Mouse (Mus musculus) forebrain, embryonic 10.5 days (tissue): ENCODE measurements around the gene Fam185a. TPM values are rescaled to one million over a fixed set of nuclear protein-coding genes. Genes with fewer than 3 reads are reported as not detected.

Source experiments
- DNase-seq: peaks from one replicate; pipeline ENCODE4 v3.0.0-alpha.2; 2017; ENCODE audit warnings: low spot score; ENCODE audit errors: extremely low spot score
- H3K27ac ChIP-seq: fragments of 300-500 bp; sonication (generic); 2 replicates; pipeline ENCODE4 v1.5.1; 2016; ENCODE audit warnings: mild to moderate bottlenecking
- H3K27me3 ChIP-seq: fragments of 300-500 bp; sonication (generic); 2 replicates; pipeline ENCODE4 v1.6.1; 2016; ENCODE audit warnings: mild to moderate bottlenecking; ENCODE audit not compliant: poor library complexity, severe bottlenecking
- H3K36me3 ChIP-seq: fragments of 300-500 bp; sonication (generic); replicated peaks from 2 replicates; pipeline ENCODE4 v1.6.1; 2016; ENCODE audit warnings: mild to moderate bottlenecking, moderate library complexity
- H3K4me1 ChIP-seq: fragments of 300-500 bp; sonication (generic); 2 replicates; pipeline ENCODE4 v1.6.1; 2016
- H3K4me3 ChIP-seq: fragments of 300-500 bp; sonication (generic); 2 replicates; pipeline ENCODE4 v1.5.1; 2016; ENCODE audit warnings: mild to moderate bottlenecking, moderate library complexity
- H3K9me3 ChIP-seq: fragments of 300-500 bp; sonication (generic); 2 replicates; pipeline ENCODE4 v1.6.1; 2016; ENCODE audit warnings: mild to moderate bottlenecking, moderate library complexity
- WGBS: fragments of 180-500 bp; shearing (Covaris S2); methylation state at CpG from one replicate; pipeline ENCODE4 v1.1.7; 2016; 5-methylcytosine and 5-hydroxymethylcytosine counted together
- polyA plus RNA-seq: library from polyadenylated mRNA; unstranded; fragments of >200 nt; fragmentation: Nextera tagmentation; extraction: Ambion mirVana; gene quantifications from 2 replicates; pipeline ENCODE4 v1.2.1, GENCODE M21; 2016

Gene Fam185a
- polyA plus RNA-seq, 1 experiment from 2014 or later, result 6.1 TPM

DNA sequence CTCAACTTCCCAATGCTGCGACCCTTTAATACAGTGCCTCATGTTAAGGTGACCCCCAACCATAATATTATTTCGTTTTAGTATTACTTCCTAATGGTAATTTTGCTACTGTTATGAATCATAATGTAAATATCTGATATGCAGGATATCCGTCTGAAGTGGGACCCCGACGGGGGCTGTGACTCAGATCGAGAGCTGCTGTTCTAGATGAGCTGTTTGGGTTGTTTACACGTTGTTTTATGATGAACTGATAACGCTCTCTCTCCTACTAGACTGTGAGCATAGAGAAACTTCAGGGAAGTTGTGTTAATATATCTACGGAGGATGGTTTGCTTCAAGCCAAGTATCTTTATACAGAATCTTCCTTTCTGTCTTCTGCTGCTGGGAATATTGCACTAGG, 13.7 kb downstream of the Fam185a start:
- no peak overlapping the region for H3K4me3 ChIP-seq
- H3K36me3 ChIP-seq, result 0 out of 2 replicates have a peak, but pooled peaks cover 14% of the 10 kb centered on the region
- H3K27ac ChIP-seq, result no peak overlapping the region
- H3K27me3 ChIP-seq, result no peaks in the 10 kb centered on the region
- no peaks in the 10 kb centered on the region for H3K9me3 ChIP-seq
- WGBS, result 96% methylated on average over 9 of the region's 9 CpGs
- peaks cover 10% of the 10 kb centered on the region for H3K4me1 ChIP-seq
- no peak for DNase-seq

- Histone ChIP-seq H3K4me3 (no peak overlapping the region), H3K27ac (no peak overlapping the region), H3K4me1 (peaks cover 10% of the 10 kb centered on the region), H3K9me3 (no peaks in the 10 kb centered on the region), H3K36me3 (0 out of 2 replicates have a peak, but pooled peaks cover 14% of the 10 kb centered on the region), H3K27me3 (no peaks in the 10 kb centered on the region)
- 94% methylated on average over 7 of the region's 7 CpGs for WGBS
- DNase-seq, result no peak
Measured at GRCm38 (mm10) chr5:21439446-21440110, 14.8 kb downstream of the Fam185a start.

DNA sequence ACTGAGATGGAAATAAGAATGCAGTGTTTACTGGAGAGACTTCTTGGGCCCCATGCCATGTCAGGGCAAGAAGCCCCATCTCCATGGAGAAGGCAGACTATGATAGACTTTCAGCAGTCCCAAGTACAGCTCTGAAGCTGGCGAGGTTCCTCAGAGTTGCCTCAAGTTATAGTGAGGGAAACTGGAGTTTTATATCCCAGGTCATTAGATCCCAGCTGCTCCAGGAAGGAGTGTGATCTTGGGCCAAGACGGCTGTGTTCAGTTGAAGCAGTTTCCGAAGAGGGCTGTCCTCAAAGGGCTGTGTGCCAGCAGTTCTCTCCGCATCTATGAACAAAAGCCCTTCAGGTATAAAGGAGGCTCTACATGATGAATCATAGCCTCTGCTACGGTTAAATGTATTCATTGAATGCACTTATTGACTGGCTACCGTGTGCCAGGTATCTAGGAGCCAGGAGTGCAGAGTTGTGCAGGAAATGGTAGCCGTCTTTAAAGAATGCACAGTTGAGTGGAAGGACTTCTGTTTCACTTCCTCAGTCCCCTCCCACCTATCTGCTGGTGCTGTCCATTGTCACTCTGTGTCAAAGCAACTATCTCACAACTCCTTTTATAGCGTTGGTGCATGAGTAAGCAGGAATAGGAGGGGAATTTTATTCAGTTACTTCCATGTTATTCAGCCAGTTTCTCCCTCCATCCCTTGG, 16.2 kb downstream of the Fam185a start:
- Histone ChIP-seq H3K27me3 (no peaks in the 10 kb centered on the region), H3K27ac (no peak overlapping the region), H3K36me3 (0 out of 2 replicates have a peak, but pooled peaks cover 11% of the 10 kb centered on the region), H3K9me3 (no peaks in the 10 kb centered on the region), H3K4me3 (no peak overlapping the region), H3K4me1 (peaks cover 10% of the 10 kb centered on the region)
- no peak for DNase-seq
- 87% methylated on average over 8 of the region's 8 CpGs for WGBS

- DNase-seq, result no peak
- H3K9me3 ChIP-seq, result no peaks in the 10 kb centered on the region
- H3K4me3 ChIP-seq, result no peak overlapping the region
- no peaks in the 10 kb centered on the region for H3K27me3 ChIP-seq
- no peaks in the 10 kb centered on the region for H3K36me3 ChIP-seq
- WGBS, result 74% methylated on average over 7 of the region's 7 CpGs
- no peak overlapping the region for H3K27ac ChIP-seq
- no peaks in the 10 kb centered on the region for H3K4me1 ChIP-seq
Measured at GRCm38 (mm10) chr5:21467387-21467786, 42.6 kb downstream of the Fam185a start.

- Histone ChIP-seq H3K27me3 (no peaks in the 10 kb centered on the region), H3K9me3 (no peaks in the 10 kb centered on the region), H3K4me1 (no peaks in the 10 kb centered on the region), H3K36me3 (no peaks in the 10 kb centered on the region), H3K4me3 (no peak overlapping the region), H3K27ac (no peak overlapping the region)
- WGBS, result 96% methylated on average over 12 of the region's 12 CpGs
- DNase-seq, result no peak
Measured at GRCm38 (mm10) chr5:21468100-21468499, 43.3 kb downstream of the Fam185a start.

DNA sequence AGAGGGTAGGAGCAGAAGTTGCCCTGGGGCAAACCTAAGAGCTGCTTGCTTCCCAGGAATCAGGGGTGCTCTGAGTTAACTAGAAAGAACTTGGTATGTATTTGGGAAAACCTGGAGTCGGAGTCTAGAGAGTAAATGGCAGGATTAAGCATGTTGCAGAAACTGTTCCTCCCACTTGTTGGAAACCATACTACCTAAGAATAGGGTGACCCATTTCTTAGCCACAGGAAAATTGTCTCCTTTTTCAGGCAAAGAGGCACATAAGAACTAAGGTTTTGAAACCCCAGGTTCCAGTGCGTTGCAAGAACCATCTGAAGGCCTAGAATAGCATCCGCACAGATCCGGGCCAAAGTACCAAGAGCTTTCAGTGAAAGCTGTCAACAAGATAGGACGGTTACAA, 53.7 kb downstream of the Fam185a start:
- Histone ChIP-seq H3K27me3 (no peaks in the 10 kb centered on the region), H3K4me3 (no peak overlapping the region), H3K4me1 (peaks cover 13% of the 10 kb centered on the region), H3K27ac (no peak overlapping the region), H3K36me3 (peaks cover 4% of the 10 kb centered on the region; the same call in 1 of the 2 replicates), H3K9me3 (no peaks in the 10 kb centered on the region)
- DNase-seq, result no peak
- 93% methylated on average over 5 of the region's 5 CpGs for WGBS

- Histone ChIP-seq H3K4me1 (peaks cover 13% of the 10 kb centered on the region), H3K9me3 (no peaks in the 10 kb centered on the region), H3K4me3 (no peak overlapping the region), H3K27me3 (no peaks in the 10 kb centered on the region), H3K36me3 (peaks cover 4% of the 10 kb centered on the region; the same call in 1 of the 2 replicates), H3K27ac (no peak overlapping the region)
- 91% methylated on average over 5 of the region's 5 CpGs for WGBS
- no peak for DNase-seq
Measured at GRCm38 (mm10) chr5:21479746-21480145, 55.0 kb downstream of the Fam185a start.

GRCm38 (mm10) chr5:21481521-21481920, 56.8 kb downstream of the Fam185a start:
- peaks cover 13% of the 10 kb centered on the region for H3K4me1 ChIP-seq
- 93% methylated on average over 6 of the region's 6 CpGs for WGBS
- H3K4me3 ChIP-seq, result no peak overlapping the region
- H3K36me3 ChIP-seq, result peaks cover 4% of the 10 kb centered on the region; the same call in 1 of the 2 replicates
- no peak overlapping the region for H3K27ac ChIP-seq
- no peaks in the 10 kb centered on the region for H3K9me3 ChIP-seq
- H3K27me3 ChIP-seq, result no peaks in the 10 kb centered on the region
- DNase-seq, result no peak

- no peak for DNase-seq
- Histone ChIP-seq H3K27me3 (no peaks in the 10 kb centered on the region), H3K4me1 (peaks cover 13% of the 10 kb centered on the region), H3K36me3 (peaks cover 4% of the 10 kb centered on the region; the same call in 1 of the 2 replicates), H3K9me3 (no peaks in the 10 kb centered on the region), H3K4me3 (no peak overlapping the region), H3K27ac (no peak overlapping the region)
- 61% methylated on average over 11 of the region's 11 CpGs for WGBS
Measured at GRCm38 (mm10) chr5:21482446-21483222, 57.9 kb downstream of the Fam185a start.

DNA sequence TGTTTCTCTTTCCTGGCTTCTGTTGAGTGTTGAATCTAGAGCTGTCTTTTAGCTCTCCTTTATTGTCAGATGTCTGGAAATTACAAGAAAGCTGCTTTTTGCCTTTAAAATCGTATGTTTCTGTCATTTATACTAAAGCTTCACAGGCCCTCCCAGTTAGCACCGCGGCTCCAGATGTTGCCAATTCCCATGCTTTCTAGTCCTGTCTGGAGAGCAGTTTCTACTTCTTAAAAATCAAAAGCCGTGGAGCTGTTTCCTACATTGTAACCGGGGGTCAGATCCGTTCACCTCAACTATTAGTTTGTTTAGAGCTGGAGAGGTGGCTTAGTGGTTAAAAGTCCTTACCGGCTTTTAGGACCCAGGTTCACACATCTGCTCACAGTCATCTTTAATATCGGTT, 58.5 kb downstream of the Fam185a start:
- no peak for DNase-seq
- H3K27me3 ChIP-seq, result no peaks in the 10 kb centered on the region
- no peak overlapping the region for H3K27ac ChIP-seq
- 91% methylated on average over 8 of the region's 8 CpGs for WGBS
- peaks cover 13% of the 10 kb centered on the region for H3K4me1 ChIP-seq
- H3K36me3 ChIP-seq, result peaks cover 4% of the 10 kb centered on the region; the same call in 1 of the 2 replicates
- H3K4me3 ChIP-seq, result no peak overlapping the region
- no peaks in the 10 kb centered on the region for H3K9me3 ChIP-seq

DNA sequence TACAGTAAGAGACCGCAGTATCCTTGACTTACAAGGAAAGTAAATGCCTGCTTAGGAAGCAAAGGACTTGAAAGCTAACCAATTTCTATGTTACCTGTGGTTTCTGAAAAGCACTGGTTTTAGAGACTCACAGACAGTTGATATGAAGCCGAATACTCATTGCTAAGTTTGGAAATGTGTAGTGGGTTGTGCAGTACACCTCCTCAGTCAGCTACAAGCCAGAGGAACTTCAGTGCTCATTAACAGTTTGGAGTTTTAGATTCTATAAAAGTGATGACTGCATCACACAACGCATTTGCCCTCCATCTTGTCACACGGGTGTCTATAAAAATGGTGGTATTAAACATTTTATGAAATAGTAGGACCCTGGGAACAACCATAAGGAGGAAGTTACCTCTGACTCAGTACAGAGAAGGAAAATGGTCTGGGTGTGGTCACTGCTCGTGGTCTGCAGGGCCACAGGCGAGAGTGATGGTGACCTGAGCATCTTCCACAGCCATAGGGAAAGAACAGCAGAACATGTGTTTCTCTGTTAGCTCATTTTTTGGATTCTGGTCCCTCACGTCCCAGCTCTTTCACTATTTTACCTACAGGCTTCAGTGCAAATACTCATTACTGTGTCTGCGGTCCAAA, 60.6 kb downstream of the Fam185a start:
- H3K9me3 ChIP-seq, result no peaks in the 10 kb centered on the region
- H3K4me1 ChIP-seq, result peaks cover 13% of the 10 kb centered on the region
- H3K27ac ChIP-seq, result no peak overlapping the region
- 94% methylated on average over 8 of the region's 8 CpGs for whole genome bisulfite sequencing
- no peaks in the 10 kb centered on the region for H3K27me3 ChIP-seq
- peaks cover 4% of the 10 kb centered on the region; the same call in 1 of the 2 replicates for H3K36me3 ChIP-seq
- no peak for DNase-seq
- H3K4me3 ChIP-seq, result no peak overlapping the region

GRCm38 (mm10) chr5:21486798-21487197, 62.0 kb downstream of the Fam185a start:
- Histone ChIP-seq H3K36me3 (no peaks in the 10 kb centered on the region), H3K4me3 (no peak overlapping the region), H3K27me3 (no peaks in the 10 kb centered on the region), H3K9me3 (no peaks in the 10 kb centered on the region), H3K4me1 (peaks cover 19% of the 10 kb centered on the region), H3K27ac (no peak overlapping the region)
- 93% methylated on average over 5 of the region's 5 CpGs for WGBS
- no peak for DNase-seq
